Mouse (Mus musculus) neural tube, embryonic 14.5 days (tissue): ENCODE data around the gene Nrg3. TPM values are rescaled to one million over a fixed set of nuclear protein-coding genes. Genes with fewer than 3 reads are reported as not detected.
"Not testable (repeated sequence)": the region's sequence is repeated elsewhere in the genome, so short reads cannot be mapped to it uniquely, and the experiment has no call there.

Source experiments
- ATAC-seq: fragments of 200-750 bp; cut with Nextera tagmentation; 2 replicates; pipeline ENCODE4 v1.8.0; 2017; ENCODE audit warnings: low read depth, mild to moderate bottlenecking, moderate TSS enrichment, moderate library complexity
- H3K27ac ChIP-seq: fragments of 300-500 bp; sonication (generic); 2 replicates; pipeline ENCODE4 v1.5.1; 2014; ENCODE audit warnings: low read depth, mild to moderate bottlenecking, control low read depth, low read length, moderate library complexity, mixed read lengths
- H3K27me3 ChIP-seq: fragments of 300-500 bp; sonication (generic); 2 replicates; pipeline ENCODE4 v1.6.1; 2014; ENCODE audit warnings: low read length; ENCODE audit not compliant: control insufficient read depth, insufficient read depth
- H3K36me3 ChIP-seq: fragments of 300-500 bp; sonication (generic); 2 replicates; pipeline ENCODE4 v1.6.1; 2014; ENCODE audit warnings: low read length, mixed read lengths; ENCODE audit not compliant: control insufficient read depth, insufficient read depth
- H3K4me1 ChIP-seq: fragments of 300-500 bp; sonication (generic); 2 replicates; pipeline ENCODE4 v1.6.1; 2014; ENCODE audit warnings: low read length; ENCODE audit not compliant: control insufficient read depth, insufficient read depth
- H3K4me2 ChIP-seq: fragments of 300-500 bp; sonication (generic); 2 replicates; pipeline ENCODE4 v1.6.1; 2014; ENCODE audit warnings: mild to moderate bottlenecking, low read depth, low read length, control low read depth
- H3K4me3 ChIP-seq: fragments of 300-500 bp; sonication (generic); 2 replicates; pipeline ENCODE4 v1.5.1; 2014; ENCODE audit warnings: low read depth, low read length, control low read depth, mixed read lengths
- H3K9ac ChIP-seq: fragments of 300-500 bp; sonication (generic); replicated peaks from 2 replicates; pipeline ENCODE4 v1.6.1; 2014; ENCODE audit warnings: low read depth, mild to moderate bottlenecking, control low read depth, low read length, mixed read lengths
- H3K9me3 ChIP-seq: fragments of 300-500 bp; sonication (generic); 2 replicates; pipeline ENCODE4 v1.6.1; 2016; ENCODE audit warnings: low read length; ENCODE audit not compliant: control insufficient read depth
- WGBS: fragments of 180-500 bp; shearing (Covaris S2); extraction: QIAGEN DNeasy Blood & Tissue Kit; methylation state at CpG from one replicate; pipeline ENCODE4 v1.1.7; 2014; 5-methylcytosine and 5-hydroxymethylcytosine counted together
- polyA plus RNA-seq: library from polyadenylated mRNA; unstranded; fragments of >200 nt; fragmentation: Nextera tagmentation; extraction: Ambion mirVana; gene quantifications from 2 replicates; pipeline ENCODE4 v1.2.1, GENCODE M21; 2014

Nrg3 gene
- polyA plus RNA-seq, 1 experiment from 2014 or later = 20.8 TPM

DNA sequence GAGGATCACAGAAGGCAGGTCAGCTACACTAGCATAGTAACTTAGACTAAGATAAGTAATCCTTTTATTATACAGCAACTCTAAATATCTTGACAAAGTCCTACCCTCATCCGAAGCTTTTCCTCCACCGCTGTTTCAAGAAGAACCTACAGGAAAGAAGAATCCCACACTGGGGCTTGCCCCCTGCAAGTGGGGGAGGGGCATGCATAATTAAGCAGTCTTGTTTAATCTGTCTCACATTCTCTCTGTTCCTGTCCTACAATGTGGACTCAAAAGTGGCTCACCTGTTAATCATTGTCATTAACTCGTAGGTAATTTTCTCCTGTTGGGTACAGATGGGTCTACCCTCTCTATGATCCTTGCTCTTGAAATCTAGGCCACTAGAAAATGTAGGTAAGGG, 354.9 kb downstream of the Nrg3 start:
- no peak for ATAC-seq
- H3K27ac ChIP-seq = no peak overlapping the region
- no peaks in the 10 kb centered on the region for H3K36me3 ChIP-seq
- no peak overlapping the region for H3K4me2 ChIP-seq
- H3K9ac ChIP-seq = no peak overlapping the region
- H3K4me3 ChIP-seq = no peak overlapping the region
- no peaks in the 10 kb centered on the region for H3K27me3 ChIP-seq
- no peaks in the 10 kb centered on the region for H3K9me3 ChIP-seq
- peaks cover under 1% of the 10 kb centered on the region; the same call in 1 of the 2 replicates for H3K4me1 ChIP-seq
- WGBS = 67% methylated on average over 3 of the region's 3 CpGs

DNA sequence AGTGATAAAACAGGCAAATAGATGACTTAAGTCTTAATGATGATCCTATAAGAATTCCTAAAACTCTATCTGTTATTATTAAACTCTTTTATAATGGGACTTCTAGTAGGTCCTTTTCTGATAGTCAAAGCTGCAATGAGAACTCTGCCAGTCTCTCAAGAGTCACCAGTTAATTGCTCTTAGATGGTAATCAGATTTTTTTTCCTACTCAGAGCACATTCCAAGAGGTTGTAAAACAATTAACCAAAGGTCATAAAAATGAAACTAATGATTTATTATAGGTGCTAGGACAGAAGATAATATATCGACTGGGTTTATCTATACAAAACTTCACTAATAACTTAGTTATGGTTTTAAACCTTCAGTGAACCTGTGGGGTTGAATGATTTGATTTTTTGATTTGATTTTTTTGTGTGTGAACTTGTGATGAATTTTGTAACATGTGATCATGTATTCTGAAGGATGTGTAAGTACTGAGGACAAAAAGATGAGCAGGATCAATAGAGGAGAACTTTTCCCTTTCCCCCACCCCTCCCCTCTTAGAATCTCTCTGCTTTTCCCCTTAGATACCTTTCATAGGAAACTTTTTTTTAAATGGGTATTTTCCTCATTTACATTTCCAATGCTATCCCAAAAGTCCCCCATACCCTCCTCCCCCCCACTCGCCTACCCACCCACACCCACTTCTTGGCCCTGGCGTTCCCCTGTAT, 356.2 kb downstream of the Nrg3 start:
- not testable (repeated sequence) for H3K36me3 ChIP-seq, H3K4me2 ChIP-seq, ATAC-seq, H3K4me1 ChIP-seq, H3K9ac ChIP-seq, H3K9me3 ChIP-seq, H3K27me3 ChIP-seq, H3K27ac ChIP-seq, H3K4me3 ChIP-seq
- 62% methylated on average over 3 of the region's 3 CpGs for WGBS

DNA sequence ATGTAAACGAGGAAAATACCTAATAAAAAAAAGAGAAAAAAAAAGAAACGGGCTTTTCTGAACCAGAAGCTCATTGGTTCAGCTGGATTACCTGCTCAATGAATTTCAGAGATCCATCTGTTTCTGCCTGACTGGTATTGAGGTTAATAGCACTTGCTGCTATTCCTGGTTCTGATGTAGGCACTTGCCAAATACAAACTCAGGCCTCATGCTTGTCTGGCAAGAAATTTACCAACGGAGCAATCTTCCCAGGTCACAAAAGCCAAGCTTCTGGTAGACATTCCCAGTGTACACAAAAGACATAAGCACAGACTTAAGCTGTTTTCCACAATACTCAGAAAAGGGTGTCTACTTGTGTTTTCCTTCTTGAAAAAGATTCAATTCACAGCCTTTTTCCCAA, 363.3 kb downstream of the Nrg3 start:
- no peak for ATAC-seq
- WGBS = 81% methylated on average over 3 of the region's 3 CpGs
- no peaks in the 10 kb centered on the region for H3K9me3 ChIP-seq
- H3K27ac ChIP-seq = no peak overlapping the region
- no peak overlapping the region for H3K4me3 ChIP-seq
- no peak overlapping the region for H3K4me2 ChIP-seq
- H3K4me1 ChIP-seq = peaks cover 5% of the 10 kb centered on the region; the same call in 1 of the 2 replicates
- H3K36me3 ChIP-seq = no peaks in the 10 kb centered on the region
- no peaks in the 10 kb centered on the region for H3K27me3 ChIP-seq
- H3K9ac ChIP-seq = no peak overlapping the region

DNA sequence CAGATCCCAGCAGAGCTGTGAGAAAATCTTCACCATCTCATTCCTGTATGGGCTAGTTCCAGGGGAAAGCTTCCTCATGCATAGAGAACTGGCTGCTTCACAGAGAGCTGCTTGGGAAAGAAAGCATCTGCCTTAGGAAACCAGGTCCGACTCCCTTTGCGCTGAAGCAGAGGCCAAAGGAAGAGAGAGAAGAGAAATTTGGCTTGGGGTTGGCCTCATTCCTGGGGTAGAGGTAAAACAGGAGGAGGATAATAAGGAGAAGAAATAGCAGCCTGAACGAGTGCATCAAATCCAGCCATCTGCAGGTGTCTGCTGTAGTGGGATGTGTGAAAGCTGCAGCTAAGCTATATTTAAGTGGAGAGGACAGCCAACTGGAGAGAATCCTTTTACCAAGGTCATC, 366.1 kb downstream of the Nrg3 start:
- H3K27me3 ChIP-seq = no peaks in the 10 kb centered on the region
- no peak for ATAC-seq
- WGBS = 81% methylated on average over 3 of the region's 3 CpGs

DNA sequence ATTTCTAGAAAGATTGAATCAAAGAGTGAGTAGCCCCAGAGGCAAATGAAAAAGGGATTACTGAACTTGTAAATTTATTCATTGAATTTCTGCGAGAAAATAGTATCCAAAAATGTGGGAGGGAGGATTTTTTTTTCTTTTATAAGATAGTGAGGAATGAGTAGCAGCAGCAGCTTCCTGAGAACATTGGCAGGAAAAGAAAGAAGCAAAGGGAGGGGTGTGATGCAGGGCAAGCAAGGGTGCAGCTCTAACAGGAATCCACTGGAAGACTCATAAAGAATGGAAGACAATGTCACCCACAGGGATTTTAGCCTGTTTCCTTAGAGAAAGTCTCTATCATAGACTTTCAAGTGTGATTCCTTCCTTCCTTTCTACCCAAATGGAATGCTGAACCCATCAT, 377.7 kb downstream of the Nrg3 start:
- 72% methylated on average over 1 of the region's 1 CpGs for WGBS
- ATAC-seq = no peak

More for the DNA sequence above, 366.1 kb downstream of the Nrg3 start:
- Histone ChIP-seq H3K9ac (no peak overlapping the region), H3K36me3 (no peaks in the 10 kb centered on the region), H3K4me3 (no peak overlapping the region), H3K4me1 (no peaks in the 10 kb centered on the region), H3K4me2 (no peak overlapping the region), H3K27ac (no peak overlapping the region), H3K9me3 (no peaks in the 10 kb centered on the region)

DNA sequence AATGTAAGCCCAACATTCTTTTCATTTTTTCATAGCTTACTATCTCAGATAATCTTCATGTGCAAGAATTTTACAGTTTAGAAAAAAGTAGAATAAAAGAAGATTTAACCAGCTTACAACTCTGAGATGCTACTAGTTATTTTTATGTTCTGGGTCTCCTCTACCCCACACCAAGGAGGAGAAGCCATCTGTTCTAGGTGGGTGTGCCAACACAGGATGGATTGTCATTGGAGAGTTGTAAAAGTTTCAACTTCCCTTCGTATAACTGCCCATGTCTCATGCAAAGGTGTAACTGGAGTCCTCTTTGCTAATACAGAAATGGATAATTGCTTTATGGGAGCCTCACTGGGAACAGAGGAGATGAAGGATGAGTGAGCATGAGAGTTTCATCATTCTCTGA, 393.4 kb downstream of the Nrg3 start:
- Histone ChIP-seq H3K27me3 (no peaks in the 10 kb centered on the region), H3K9ac (no peak overlapping the region), H3K36me3 (no peaks in the 10 kb centered on the region), H3K4me2 (no peak overlapping the region), H3K4me3 (no peak overlapping the region), H3K27ac (no peak overlapping the region), H3K4me1 (no peaks in the 10 kb centered on the region), H3K9me3 (no peaks in the 10 kb centered on the region)
- ATAC-seq = no peak
- 61% methylated on average over 1 of the region's 1 CpGs for WGBS

More for the DNA sequence above, 377.7 kb downstream of the Nrg3 start:
- H3K9ac ChIP-seq = no peak overlapping the region
- no peaks in the 10 kb centered on the region for H3K27me3 ChIP-seq
- no peaks in the 10 kb centered on the region for H3K9me3 ChIP-seq
- no peak overlapping the region for H3K27ac ChIP-seq
- H3K4me3 ChIP-seq = no peak overlapping the region
- H3K4me2 ChIP-seq = no peak overlapping the region
- H3K4me1 ChIP-seq = no peaks in the 10 kb centered on the region
- H3K36me3 ChIP-seq = no peaks in the 10 kb centered on the region

DNA sequence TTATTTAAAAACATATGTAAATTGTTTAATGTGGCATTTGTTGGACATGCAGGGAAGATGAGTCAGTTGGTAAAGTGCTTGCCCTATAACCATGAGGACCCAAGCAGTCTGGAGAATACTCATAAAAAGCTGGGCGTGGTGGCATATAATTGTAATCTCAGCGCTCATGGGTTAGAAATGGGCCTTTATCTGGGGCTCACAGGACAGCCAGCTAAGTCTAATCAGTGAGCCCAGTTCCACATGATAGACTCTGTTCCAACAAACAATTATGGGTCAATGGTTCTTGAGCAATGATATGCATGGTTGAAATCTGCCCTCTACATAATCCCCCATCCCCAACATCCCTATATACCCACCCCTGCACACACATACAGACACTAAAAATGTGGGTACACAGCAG, 421.3 kb downstream of the Nrg3 start:
- H3K4me3 ChIP-seq = no peak overlapping the region
- no peaks in the 10 kb centered on the region for H3K9me3 ChIP-seq
- no peaks in the 10 kb centered on the region for H3K36me3 ChIP-seq
- WGBS = 94% methylated on average over 2 of the region's 2 CpGs
- no peak overlapping the region for H3K9ac ChIP-seq
- no peak overlapping the region for H3K27ac ChIP-seq
- ATAC-seq = no peak
- no peaks in the 10 kb centered on the region for H3K27me3 ChIP-seq
- no peaks in the 10 kb centered on the region for H3K4me1 ChIP-seq
- H3K4me2 ChIP-seq = no peak overlapping the region

DNA sequence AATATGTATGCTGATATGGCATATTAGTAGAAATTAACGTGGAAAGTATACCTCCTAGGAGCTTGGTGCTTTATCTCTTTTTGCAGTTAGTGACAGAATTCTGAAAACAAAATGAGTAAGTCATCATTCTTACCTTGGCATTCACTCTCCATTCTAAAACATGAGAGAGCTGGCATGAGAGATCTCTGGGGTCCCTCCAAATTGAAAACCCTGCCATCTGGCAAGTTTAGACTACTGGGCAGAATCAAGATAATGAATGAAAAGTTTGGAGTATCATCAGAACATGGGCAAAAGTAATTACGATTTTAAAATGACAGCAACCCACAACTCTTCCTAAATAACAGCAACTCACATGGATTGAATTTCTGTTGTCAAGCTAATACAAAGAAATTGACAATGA, 423.9 kb downstream of the Nrg3 start:
- H3K9me3 ChIP-seq = no peaks in the 10 kb centered on the region
- no peak overlapping the region for H3K9ac ChIP-seq
- WGBS = 74% methylated on average over 2 of the region's 2 CpGs
- H3K27me3 ChIP-seq = no peaks in the 10 kb centered on the region
- no peak overlapping the region for H3K27ac ChIP-seq
- H3K4me3 ChIP-seq = no peak overlapping the region
- no peak overlapping the region for H3K4me2 ChIP-seq
- no peak for ATAC-seq
- H3K36me3 ChIP-seq = no peaks in the 10 kb centered on the region
- no peaks in the 10 kb centered on the region for H3K4me1 ChIP-seq

DNA sequence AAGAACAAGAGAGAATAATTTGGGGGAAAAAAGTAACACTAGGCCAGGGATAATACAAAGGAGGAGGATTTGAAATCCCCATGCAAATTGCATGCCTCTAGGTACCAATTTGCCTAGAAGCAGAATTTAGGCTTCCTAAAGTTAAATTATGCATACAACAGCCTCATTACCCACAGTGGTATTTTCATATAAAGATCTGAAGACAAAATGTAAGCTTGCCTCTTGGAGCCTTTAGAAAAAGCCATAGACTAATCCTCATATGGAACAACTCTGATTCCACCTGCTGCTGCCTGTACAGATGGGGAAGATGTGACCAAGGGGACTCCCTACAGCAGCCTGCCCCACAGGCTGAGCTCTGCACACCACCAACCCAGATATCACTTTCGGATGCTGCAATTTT, 428.6 kb downstream of the Nrg3 start:
- Histone ChIP-seq H3K27me3 (no peaks in the 10 kb centered on the region), H3K4me2 (no peak overlapping the region), H3K9me3 (no peaks in the 10 kb centered on the region), H3K4me3 (no peak overlapping the region), H3K9ac (no peak overlapping the region), H3K36me3 (no peaks in the 10 kb centered on the region), H3K4me1 (no peaks in the 10 kb centered on the region), H3K27ac (no peak overlapping the region)
- WGBS = 85% methylated on average over 1 of the region's 1 CpGs
- no peak for ATAC-seq
